Mouse (Mus musculus): ENCODE results near the gene Ces2f.
"Not testable (repeated sequence)": the region's sequence is repeated elsewhere in the genome, so short reads cannot be mapped to it uniquely, and the experiment has no call there.

Ces2f gene

DNA sequence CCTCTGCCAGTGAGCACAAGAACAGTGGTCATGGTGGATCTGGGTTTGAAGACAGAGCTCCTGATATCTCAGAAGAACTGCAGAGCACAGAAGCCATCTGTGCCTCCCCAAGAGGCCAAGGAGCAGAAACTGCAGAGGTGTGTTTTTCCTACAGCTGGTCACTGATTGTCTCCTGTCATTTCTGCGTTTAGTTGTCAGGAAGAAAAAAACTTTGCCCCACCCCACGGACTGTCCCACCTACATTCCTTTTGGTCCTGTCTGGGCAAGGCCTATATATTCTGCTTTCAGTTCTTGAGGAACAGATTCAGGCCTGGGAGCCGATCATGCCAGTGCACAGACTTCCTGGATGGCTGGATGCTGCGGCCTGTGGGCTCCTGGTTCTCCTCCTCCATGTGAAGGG, at the start of gene Ces2f:
Gene Ces2f, plus strand, starts transcription at position 301 of the 400 bp plus-strand sequence.
- DNase-seq: no peak

DNA sequence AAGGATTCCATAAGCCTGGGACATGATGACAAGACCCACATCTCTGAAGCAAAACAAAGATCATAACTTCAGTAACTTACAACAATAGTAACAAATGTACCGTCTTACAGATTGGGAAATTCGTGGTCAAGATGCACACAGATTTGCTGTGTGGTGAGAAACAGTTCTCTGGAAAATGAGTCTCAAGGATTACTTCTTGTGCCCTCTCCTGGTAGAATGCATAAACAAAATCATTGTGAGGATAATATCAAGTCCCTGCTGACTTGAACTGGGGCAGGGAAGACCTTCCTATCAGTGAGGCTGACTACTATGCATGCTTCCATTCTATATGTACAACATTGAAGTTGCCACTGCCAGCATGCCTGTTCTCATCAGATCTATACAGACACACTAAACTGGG, 45.4 kb upstream of the Ces2f start:
- DNase-seq: no peak

DNA sequence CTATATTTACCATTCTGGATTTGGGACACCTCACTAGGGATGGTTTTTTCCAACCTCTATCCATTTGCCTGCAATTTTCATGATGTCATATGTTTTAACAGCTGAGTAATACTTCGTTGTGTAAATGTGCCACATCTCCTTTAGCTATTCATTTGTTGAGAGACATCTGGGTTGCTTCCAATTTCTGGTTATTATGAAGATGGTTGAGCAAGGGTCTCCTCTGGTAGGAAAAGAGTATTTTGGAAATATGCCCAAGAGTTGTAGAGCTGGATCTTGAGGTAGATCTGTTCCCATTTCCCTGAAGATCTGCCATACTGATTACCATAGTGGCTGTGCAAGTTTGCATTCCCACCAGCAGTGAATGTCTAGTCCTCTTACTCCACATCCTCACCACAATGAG, 40.0 kb upstream of the Ces2f start:
- DNase-seq: no peak

DNA sequence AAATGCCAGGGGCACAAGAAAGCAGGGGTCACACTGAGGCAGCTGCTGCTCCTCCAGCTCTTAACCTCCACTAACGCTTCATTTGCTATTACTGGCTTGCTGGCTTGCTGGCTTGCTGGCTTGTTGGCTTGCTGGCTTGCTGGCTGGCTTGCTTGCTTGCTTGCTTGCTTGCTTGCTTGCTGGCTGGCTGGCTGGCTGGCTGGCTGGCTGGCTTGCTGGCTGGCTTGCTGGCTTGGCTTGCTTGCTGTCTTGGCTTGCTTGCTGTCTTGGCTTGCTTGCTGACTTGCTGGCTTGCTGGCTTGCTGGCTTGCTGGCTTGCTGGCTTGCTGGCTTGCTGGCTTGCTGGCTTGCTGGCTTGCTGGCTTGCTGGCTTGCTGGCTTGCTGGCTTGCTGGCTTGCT, 38.1 kb upstream of the Ces2f start:
- DNase-seq: not testable (repeated sequence)

- not testable (repeated sequence) for DNase-seq
These were observed 37.5 kb upstream of the Ces2f start for GRCm38 (mm10) chr8:104909651-104910050.

DNA sequence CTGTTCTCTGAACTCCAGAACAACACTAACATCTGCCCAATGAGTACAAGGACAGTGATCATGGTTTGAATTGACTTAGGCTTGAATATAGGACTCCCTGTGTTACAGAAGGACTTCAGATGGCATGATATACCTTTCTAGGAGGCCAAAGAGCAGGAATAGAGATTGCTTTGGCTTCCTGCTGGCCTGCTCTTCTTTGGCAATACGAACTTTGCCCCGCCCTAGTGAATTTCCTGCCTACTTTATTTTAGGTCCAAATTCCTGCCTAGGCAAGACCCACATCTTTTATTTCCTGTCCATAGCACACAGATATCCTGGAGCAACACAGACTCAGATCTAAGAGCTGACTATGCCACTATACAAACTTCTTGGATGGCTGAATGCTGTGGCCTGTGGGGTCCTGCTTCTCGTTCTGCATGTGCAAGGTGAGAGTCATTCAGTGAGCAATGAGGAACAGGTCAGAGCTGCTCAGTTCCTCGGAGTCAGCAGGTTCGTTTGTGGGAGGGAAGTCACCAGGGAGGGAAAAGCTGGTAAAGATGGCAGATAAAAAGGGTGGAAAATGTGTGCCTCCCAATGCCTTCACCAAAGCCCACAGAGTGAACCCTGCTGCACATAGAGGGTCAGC, 21.1 kb upstream of the Ces2f start, which contains the start of gene Ces2e:
Gene Ces2e, plus strand, starts transcription at position 289 of the 625 bp plus-strand sequence.
- DNase-seq: peak; percentile 48

- DNase-seq: no peak
These were observed 19.9 kb upstream of the Ces2f start for GRCm38 (mm10) chr8:104927301-104927700.

- DNase-seq: no peak
These were observed 2.5 kb upstream of the Ces2f start for GRCm38 (mm10) chr8:104944665-104945064.

GRCm38 (mm10) chr8:104949031-104949430, 1.9 kb downstream of the Ces2f start:
- DNase-seq: peak; percentile 22

DNA sequence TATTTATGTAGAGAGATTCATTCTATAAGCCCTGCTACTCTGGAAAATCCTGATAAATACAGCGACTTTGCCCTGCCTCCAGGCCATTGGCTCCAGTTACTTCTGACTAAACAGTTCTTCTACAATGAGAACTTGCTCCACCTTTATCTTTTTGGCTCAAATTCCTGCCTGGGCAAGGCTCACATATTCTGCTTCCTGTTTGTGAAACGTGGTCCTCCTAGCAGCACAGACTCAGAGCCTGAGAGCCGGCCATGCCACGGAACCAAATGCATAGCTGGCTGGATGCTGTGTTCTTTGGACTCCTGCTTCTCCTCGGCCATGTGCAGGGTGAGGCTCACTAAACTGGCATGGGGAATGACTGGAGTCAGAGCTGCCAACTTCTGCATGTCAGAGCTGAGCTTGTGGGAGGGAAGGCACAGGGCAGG, 14.4 kb downstream of the Ces2f start, which contains the start of gene Ces2g:
Gene Ces2g, plus strand, starts transcription at position 182 of the 425 bp plus-strand sequence.
- DNase-seq: peak; percentile 22

GRCm38 (mm10) chr8:104962229-104962901, 15.2 kb downstream of the Ces2f start:
- DNase-seq: no peak

GRCm38 (mm10) chr8:104963375-104963894, 16.3 kb downstream of the Ces2f start:
- no peak for DNase-seq

GRCm38 (mm10) chr8:104984126-104984525, 37.0 kb downstream of the Ces2f start:
- DNase-seq: no peak

GRCm38 (mm10) chr8:104984942-104985341, 37.8 kb downstream of the Ces2f start:
- DNase-seq: peak; percentile 79

DNA sequence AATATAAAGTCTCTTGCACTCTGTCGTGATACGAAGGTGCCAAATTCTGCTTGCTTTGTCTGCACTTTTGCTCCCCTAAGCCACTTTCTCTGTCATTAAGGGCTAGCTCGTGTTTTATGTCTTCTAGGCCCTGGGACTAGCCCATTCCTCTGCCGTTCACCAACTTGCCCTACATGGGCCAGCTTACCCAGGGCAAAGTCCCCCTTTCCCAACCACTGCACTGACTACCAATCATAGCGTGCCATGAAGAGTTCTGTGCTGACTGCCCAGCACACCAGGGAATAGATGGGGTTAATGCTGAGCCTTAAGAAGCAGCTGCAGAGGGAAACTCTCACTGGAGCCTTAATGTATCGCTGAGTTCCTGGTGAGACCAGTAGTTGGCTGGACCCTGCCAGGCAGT, 51.0 kb downstream of the Ces2f start:
- DNase-seq: peak; percentile 29

- no peak for DNase-seq
These were observed 52.0 kb downstream of the Ces2f start for GRCm38 (mm10) chr8:104999183-104999582.

DNA sequence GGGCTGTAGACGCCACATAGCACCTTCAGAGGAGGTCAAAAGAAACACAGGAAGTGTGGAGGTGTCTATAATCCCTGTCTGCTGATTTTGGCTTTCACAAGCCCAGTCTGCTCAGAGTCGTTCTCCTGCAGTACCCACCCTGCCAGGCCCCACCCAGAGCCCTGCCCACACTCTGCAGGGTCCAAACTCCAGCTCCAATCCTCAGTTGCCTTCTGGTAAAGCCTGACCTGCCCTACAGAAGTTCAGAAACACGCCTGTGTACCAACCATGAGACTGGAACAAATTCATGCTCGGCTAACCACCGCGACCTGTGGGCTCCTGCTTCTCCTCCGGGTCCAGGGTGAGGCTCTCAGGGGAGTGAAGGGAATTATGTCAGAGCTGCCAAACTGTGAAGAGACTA, 53.4 kb downstream of the Ces2f start, which contains the start of gene Ces2h:
Gene Ces2h, plus strand, starts transcription at position 268 of the 400 bp plus-strand sequence.
- DNase-seq: peak; percentile 81
